Mouse (Mus musculus) CH12.LX (cell line): ENCODE results near the gene Hddc2. TPM values are rescaled to one million over a fixed set of nuclear protein-coding genes. Genes with fewer than 3 reads are reported as not detected.

Source experiments
- DNase-seq: peaks from one replicate; pipeline ENCODE4 v3.0.0-alpha.2; 2013; ENCODE audit errors: extremely low read depth
- H3K27ac ChIP-seq: 2 replicates; pipeline ENCODE4 v1.5.1; 2012; ENCODE audit warnings: low read depth, mild to moderate bottlenecking, control low read depth, moderate library complexity; ENCODE audit not compliant: insufficient read depth
- H3K27me3 ChIP-seq: replicated peaks from 2 replicates; pipeline ENCODE3; 2012; ENCODE audit warnings: inconsistent platforms
- H3K36me3 ChIP-seq, 2 experiments: replicated peaks in 1 of 2; 2 replicates each; pipeline versions ENCODE3 to v1.6.1; 2012; ENCODE audit warnings: inconsistent platforms in 1 of 2, low read length in 1 of 2, mild to moderate bottlenecking in 1 of 2, mixed read lengths in 1 of 2, moderate library complexity in 1 of 2; ENCODE audit not compliant: control insufficient read depth in 1 of 2, insufficient read depth in 1 of 2
- H3K4me1 ChIP-seq, 2 experiments: 2 replicates each; pipeline ENCODE4 v1.6.1; 2012; ENCODE audit warnings: inconsistent platforms in 1 of 2, moderate library complexity in 1 of 2; ENCODE audit not compliant: insufficient read depth in 2 of 2, control insufficient read depth in 1 of 2
- H3K4me2 ChIP-seq: 2 replicates; pipeline ENCODE4 v1.6.1; 2012; ENCODE audit warnings: low read depth, mild to moderate bottlenecking, control low read depth; ENCODE audit not compliant: poor library complexity, insufficient read depth, severe bottlenecking
- H3K4me3 ChIP-seq, 3 experiments: fragments of 150-350 bp in 1 of 3; sonication (generic) in 1 of 3; replicated peaks in 1 of 3; 2 replicates each; pipeline versions ENCODE3 to v1.5.1; 2011 to 2012; ENCODE audit warnings: low read depth in 2 of 3, low read length in 2 of 3, mild to moderate bottlenecking in 2 of 3, moderate library complexity in 2 of 3, control low read depth in 1 of 3, improper control_type of control experiment in 1 of 3, inconsistent platforms in 1 of 3, mixed read lengths in 1 of 3; ENCODE audit not compliant: poor library complexity in 1 of 3
- H3K79me2 ChIP-seq: replicated peaks from 2 replicates; pipeline ENCODE4 v1.6.1; 2012; ENCODE audit warnings: mild to moderate bottlenecking, moderate library complexity; ENCODE audit not compliant: control insufficient read depth, poor library complexity, insufficient read depth, severe bottlenecking; ENCODE audit errors: extremely low read depth
- H3K9ac ChIP-seq: 2 replicates; pipeline ENCODE4 v1.6.1; 2012; ENCODE audit warnings: low read depth, mild to moderate bottlenecking, control low read depth, moderate library complexity; ENCODE audit not compliant: insufficient read depth
- H3K9me3 ChIP-seq: replicated peaks from 2 replicates; pipeline ENCODE3; 2012; ENCODE audit warnings: low read length, inconsistent platforms, mixed read lengths
- BHLHE40 ChIP-seq: IDR thresholded peaks from 2 replicates; pipeline ENCODE4 v1.6.1; 2011; ENCODE audit warnings: mild to moderate bottlenecking, low read depth, low read length, improper control_type of control experiment
- CHD1 ChIP-seq: IDR thresholded peaks from 2 replicates; pipeline ENCODE4 v1.6.1; 2012; ENCODE audit warnings: low read depth, low read length, improper control_type of control experiment, inconsistent platforms
- CTCF ChIP-seq, 2 experiments: IDR thresholded peaks in 1 of 2; conservative IDR thresholded peaks in 1 of 2; 2 replicates each; pipeline ENCODE4 v1.5.1; 2011 to 2012; ENCODE audit warnings: low read depth in 2 of 2, low read length in 2 of 2, improper control_type of control experiment in 1 of 2, inconsistent platforms in 1 of 2, mild to moderate bottlenecking in 1 of 2, moderate library complexity in 1 of 2
- GABPA ChIP-seq: IDR thresholded peaks from 2 replicates; pipeline ENCODE4 v1.6.1; 2012; ENCODE audit warnings: low read depth, low read length, improper control_type of control experiment, inconsistent platforms; ENCODE audit not compliant: insufficient replicate concordance
- IRF4 ChIP-seq: IDR thresholded peaks from 2 replicates; pipeline ENCODE4 v1.6.1; 2014; ENCODE audit warnings: low read depth, mild to moderate bottlenecking, inconsistent platforms, low read length, improper control_type of control experiment
- MAZ ChIP-seq: IDR thresholded peaks from 2 replicates; pipeline ENCODE4 v1.6.1; 2012; ENCODE audit warnings: low read depth, mild to moderate bottlenecking, inconsistent platforms, low read length, improper control_type of control experiment, moderate library complexity
- POLR2AphosphoS2 ChIP-seq: IDR thresholded peaks from 2 replicates; pipeline ENCODE4 v1.6.1; 2011; ENCODE audit warnings: low read depth, low read length, improper control_type of control experiment
- SMC3 ChIP-seq: IDR thresholded peaks from 2 replicates; pipeline ENCODE4 v1.6.1; 2011; ENCODE audit warnings: low read depth, low read length, improper control_type of control experiment
- TCF12 ChIP-seq: IDR thresholded peaks from 2 replicates; pipeline ENCODE4 v1.6.1; 2014; ENCODE audit warnings: low read depth, mild to moderate bottlenecking, inconsistent platforms, low read length, improper control_type of control experiment
- UBTF ChIP-seq: IDR thresholded peaks from 2 replicates; pipeline ENCODE4 v1.6.1; 2012; ENCODE audit warnings: low read depth, mild to moderate bottlenecking, inconsistent platforms, low read length, improper control_type of control experiment, moderate library complexity
- USF1 ChIP-seq: IDR thresholded peaks from 2 replicates; pipeline ENCODE4 v1.6.1; 2014; ENCODE audit warnings: low read depth, mild to moderate bottlenecking, inconsistent platforms, low read length, improper control_type of control experiment
- dilution Hi-C: fragments of 300-500 bp; cut with MboI; formaldehyde crosslinking; loops from 2 replicates; pipeline ENCODE4 v1.14.3; 2020; ENCODE audit warnings: low sequenced_read_pairs; ENCODE audit not compliant: extremely low pct_unique_long_range_greater_than_20kb, extremely low pct_ligation_motif_present
- in situ Hi-C: fragments of 300-500 bp; cut with MboI; formaldehyde crosslinking; loops from 3 replicates; pipeline ENCODE4 v1.14.3; 2019; ENCODE audit warnings: low sequenced_read_pairs, low pct_ligation_motif_present, low pct_unique_long_range_greater_than_20kb, mixed read lengths
- polyA plus RNA-seq: library from polyadenylated mRNA; unstranded; fragments of >175 nt; gene quantifications from 2 replicates; pipeline ENCODE4 v1.2.1, GENCODE M21; 2012; ENCODE audit warnings: low read depth; ENCODE audit not compliant: insufficient read length
- total RNA-seq, 2 experiments: library from RNA; depleted of rRNA; stranded (reverse); fragments of 300-350 nt in 1 of 2; fragments of >200 nt in 1 of 2; gene quantifications; 2 replicates each; pipeline ENCODE4 v1.2.3; 2012 to 2014

Gene Hddc2
- total and polyA plus RNA-seq, 3 experiments, result 51.5 to 93.0 (median 51.7) TPM

DNA sequence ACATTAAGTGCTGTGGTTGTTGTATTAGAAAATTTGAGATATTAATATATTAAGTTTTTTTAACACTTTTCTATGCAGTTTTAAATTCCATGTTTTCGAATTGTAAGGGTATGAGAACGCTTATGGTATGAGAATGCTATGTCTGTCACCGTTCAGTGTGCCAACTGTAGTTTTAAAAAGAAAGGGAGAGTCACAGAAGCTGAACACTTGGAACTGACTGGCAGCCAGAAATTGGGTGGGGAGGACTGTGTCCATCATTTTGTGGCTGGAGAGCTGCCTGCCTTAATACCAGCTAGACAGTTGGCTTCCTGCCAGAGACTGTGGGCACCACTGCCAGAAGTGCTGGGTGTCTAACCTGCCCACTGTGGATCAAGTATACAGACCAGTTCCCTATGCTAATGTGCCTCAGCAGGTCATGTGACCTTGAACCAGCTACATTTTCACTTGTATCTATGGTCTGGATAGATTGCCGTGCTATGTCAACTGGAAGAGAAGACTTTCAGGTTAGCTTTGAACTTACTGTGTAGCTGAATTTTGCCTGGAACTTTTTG, 18.1 kb downstream of the Hddc2 start:
- H3K27ac ChIP-seq, result no peak overlapping the region
- no peaks in the 10 kb centered on the region for H3K79me2 ChIP-seq
- no peak overlapping the region for H3K4me3 ChIP-seq
- dilution Hi-C loops, result no loop called here
- no peak for TF ChIP-seq CTCF (conservative IDR thresholded peaks at IDR 0.05 in 1 of 2, IDR thresholded peaks at IDR 0.05 in 1 of 2; ENCODE audit: low read depth in 2 of 2, low read length in 2 of 2)
- TF ChIP-seq, all 38 proteins: peak for 0
- in situ Hi-C loops, result no loop called here
- H3K9ac ChIP-seq, result no peak overlapping the region
- H3K4me1 ChIP-seq, result peaks cover 0 to 15% of the 10 kb centered on the region in 2 experiments; a peak in 2 of 4 replicates
- no peak for DNase-seq
- no peaks in the 10 kb centered on the region for H3K9me3 ChIP-seq
- peaks cover 12 to 23% of the 10 kb centered on the region in 2 experiments for H3K36me3 ChIP-seq
- no peaks in the 10 kb centered on the region for H3K27me3 ChIP-seq
- no peak overlapping the region for H3K4me2 ChIP-seq

GRCm38 (mm10) chr10:31336432-31336831, 23.2 kb downstream of the Hddc2 start:
- no peak overlapping the region for H3K27ac ChIP-seq
- no peaks in the 10 kb centered on the region for H3K36me3 ChIP-seq
- no peak overlapping the region for H3K9ac ChIP-seq
- no peaks in the 10 kb centered on the region for H3K4me1 ChIP-seq
- dilution Hi-C loops, result no loop called here
- H3K79me2 ChIP-seq, result no peaks in the 10 kb centered on the region
- H3K27me3 ChIP-seq, result no peaks in the 10 kb centered on the region
- no peak overlapping the region for H3K4me3 ChIP-seq
- no peak overlapping the region for H3K4me2 ChIP-seq
- H3K9me3 ChIP-seq, result no peaks in the 10 kb centered on the region
- no peak for TF ChIP-seq MAZ
- no peak for TF ChIP-seq POLR2AphosphoS2
- no peak for TF ChIP-seq SMC3
- TF ChIP-seq GABPA, result no peak
- no peak for TF ChIP-seq BHLHE40
- no peak for TF ChIP-seq IRF4
- no peak for TF ChIP-seq UBTF
- TF ChIP-seq TCF12, result no peak
- in situ Hi-C loops, result no loop called here
- no peak for DNase-seq

DNA sequence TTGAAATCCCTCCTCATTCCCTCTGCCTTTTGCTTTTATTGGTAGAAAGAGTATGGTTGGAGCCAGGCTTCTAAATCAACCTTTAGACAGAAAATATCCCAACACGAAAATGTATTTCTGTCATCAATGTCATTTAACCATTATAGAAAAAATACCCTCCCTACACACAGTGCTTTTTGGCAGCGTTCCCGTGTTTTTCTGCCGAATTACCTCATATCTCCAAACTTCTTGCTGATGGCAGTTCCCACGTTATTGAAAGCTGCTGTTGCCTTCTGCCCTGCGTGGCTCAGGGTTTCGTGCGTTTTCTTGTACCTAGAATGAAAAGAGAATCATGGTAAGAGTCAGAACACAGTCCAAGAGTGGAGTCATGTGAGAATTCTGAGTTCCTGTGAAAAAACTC, 33.2 kb downstream of the Hddc2 start:
- H3K79me2 ChIP-seq, result no peaks in the 10 kb centered on the region
- dilution Hi-C loops (no loop called here), in situ Hi-C loops (no loop called here)
- no peak for TF ChIP-seq UBTF
- TF ChIP-seq CHD1, result no peak
- TF ChIP-seq TCF12, result no peak
- no peak for TF ChIP-seq USF1
- no peak overlapping the region for H3K27ac ChIP-seq
- H3K27me3 ChIP-seq, result no peaks in the 10 kb centered on the region
- H3K4me2 ChIP-seq, result no peak overlapping the region
- H3K4me1 ChIP-seq, result no peaks in the 10 kb centered on the region
- H3K9me3 ChIP-seq, result no peaks in the 10 kb centered on the region
- DNase-seq, result no peak
- H3K9ac ChIP-seq, result no peak overlapping the region
- H3K36me3 ChIP-seq, result no peaks in the 10 kb centered on the region
- no peak overlapping the region for H3K4me3 ChIP-seq
